Mouse (Mus musculus): ENCODE measurements around the gene Sowahd. TPM values are rescaled to one million over a fixed set of nuclear protein-coding genes. Genes with fewer than 3 reads are reported as not detected.
"Not testable (repeated sequence)": the region's sequence is repeated elsewhere in the genome, so short reads cannot be mapped to it uniquely, and the experiment has no call there.

Sowahd gene
- total and polyA plus RNA-seq, 2 experiments from 2014 or later: 0.09 TPM; not detected in 1

DNA sequence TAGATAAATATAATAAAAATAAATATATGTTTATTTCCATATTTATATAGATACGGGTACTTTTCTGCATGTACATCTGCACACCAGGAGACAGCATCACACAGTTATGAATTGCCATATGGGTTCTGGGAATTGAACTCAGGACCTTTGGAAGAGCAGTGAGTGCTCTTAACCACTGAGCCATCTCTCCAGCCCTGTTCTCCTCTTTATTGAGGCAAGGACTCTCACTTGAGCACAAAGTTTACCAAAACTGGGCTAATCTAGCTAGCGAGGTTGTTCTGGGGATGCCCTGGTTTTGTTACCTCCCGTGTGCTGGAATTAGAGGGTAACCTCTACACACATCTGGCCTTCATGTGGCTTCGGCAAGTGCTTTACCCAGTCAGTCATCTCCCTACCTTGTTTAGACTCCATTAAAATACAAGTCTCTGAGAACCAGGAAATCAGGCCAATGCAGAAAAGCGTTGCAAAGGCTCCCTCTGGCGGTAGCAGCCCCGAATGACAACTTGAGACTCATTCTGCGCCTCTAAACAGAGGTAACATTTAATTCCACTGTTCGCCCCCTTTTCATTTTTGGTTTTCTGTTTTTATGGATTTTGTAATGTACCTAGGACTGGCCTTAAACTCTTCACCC, 25.7 kb downstream of the Sowahd start:
- DNase-seq (ENCODE audit: low spot score) (peak; percentile 68), ATAC-seq (peak; percentile 67)
- no peak overlapping the region for H3K4me3 ChIP-seq (ENCODE audit: low read length)
- TF ChIP-seq CTCF (IDR thresholded peaks at IDR 0.05; ENCODE audit: low read depth): peak; percentile 81
- H3K9me3 ChIP-seq (ENCODE audit: low read length): no peaks in the 10 kb centered on the region
- no peak overlapping the region for H3K9ac ChIP-seq (replicated peaks; ENCODE audit: low read length)
- 40% methylated on average over 9 of the region's 9 CpGs for WGBS
- no peak overlapping the region for H3K4me2 ChIP-seq (ENCODE audit: low read depth, low read length)
- no peaks in the 10 kb centered on the region for H3K4me1 ChIP-seq (ENCODE audit: insufficient read depth, low read length)
- no peaks in the 10 kb centered on the region for H3K36me3 ChIP-seq (ENCODE audit: insufficient read depth, low read length)
- no peaks in the 10 kb centered on the region for H3K27me3 ChIP-seq (ENCODE audit: insufficient read depth, low read length)
- H3K27ac ChIP-seq: no peak overlapping the region

GRCm38 (mm10) chrX:37076651-37077050, 28.0 kb downstream of the Sowahd start:
- no peak for DNase-seq (ENCODE audit: low spot score)
- Histone ChIP-seq H3K27me3 (ENCODE audit: insufficient read depth, low read length) (no peaks in the 10 kb centered on the region), H3K36me3 (ENCODE audit: insufficient read depth, low read length) (no peaks in the 10 kb centered on the region), H3K4me2 (ENCODE audit: low read depth, low read length) (no peak overlapping the region), H3K9ac (replicated peaks; ENCODE audit: low read length) (no peak overlapping the region), H3K27ac (no peak overlapping the region), H3K4me3 (ENCODE audit: low read length) (no peak overlapping the region), H3K4me1 (ENCODE audit: insufficient read depth, low read length) (no peaks in the 10 kb centered on the region), H3K9me3 (ENCODE audit: low read length) (no peaks in the 10 kb centered on the region)
- no peak for ATAC-seq
- TF ChIP-seq CTCF (IDR thresholded peaks at IDR 0.05; ENCODE audit: low read depth): no peak
- 82% methylated on average over 8 of the region's 8 CpGs for WGBS

DNA sequence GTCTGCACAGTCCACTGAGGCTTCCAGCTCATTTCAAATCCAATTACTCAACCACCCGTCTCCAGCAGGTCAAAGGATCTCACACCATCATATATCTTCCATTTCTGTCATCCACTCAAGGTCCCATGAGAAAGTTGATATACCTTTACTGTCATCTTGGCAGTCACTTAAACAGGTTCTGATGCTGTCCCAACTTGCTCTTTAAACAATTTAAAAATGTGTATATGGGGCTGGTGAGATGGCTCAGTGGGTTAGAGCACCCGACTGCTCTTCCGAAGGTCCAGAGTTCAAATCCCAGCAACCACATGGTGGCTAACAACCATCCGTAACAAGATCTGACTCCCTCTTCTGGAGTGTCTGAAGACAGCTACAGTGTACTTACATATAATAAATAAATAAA, 31.7 kb downstream of the Sowahd start:
- not testable (repeated sequence) for ATAC-seq; DNase-seq (ENCODE audit: low spot score); H3K27ac ChIP-seq; H3K9me3 ChIP-seq (ENCODE audit: low read length); H3K4me1 ChIP-seq (ENCODE audit: insufficient read depth, low read length); H3K4me3 ChIP-seq (ENCODE audit: low read length); H3K4me2 ChIP-seq (ENCODE audit: low read depth, low read length); H3K27me3 ChIP-seq (ENCODE audit: insufficient read depth, low read length); H3K36me3 ChIP-seq (ENCODE audit: insufficient read depth, low read length); H3K9ac ChIP-seq (replicated peaks; ENCODE audit: low read length)
- WGBS: 76% methylated on average over 3 of the region's 4 CpGs

DNA sequence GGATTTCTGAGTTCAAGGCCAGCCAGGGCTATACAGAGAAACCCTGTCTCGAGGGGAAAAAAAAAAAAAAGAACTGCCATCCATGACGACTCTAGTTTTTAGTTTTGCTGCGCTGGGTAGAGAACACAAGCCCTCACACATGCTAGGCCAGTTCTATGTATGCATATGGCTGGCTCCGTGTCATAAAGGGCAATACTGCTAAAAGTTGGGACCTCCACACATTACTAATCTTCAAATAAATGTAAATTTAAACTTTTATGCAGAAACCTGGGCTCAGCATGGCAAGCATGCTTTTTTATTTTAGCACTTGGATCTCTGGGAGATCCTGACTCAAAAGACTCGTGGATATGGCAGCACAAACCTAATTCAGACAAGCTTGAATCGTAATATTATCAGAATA, 32.5 kb downstream of the Sowahd start:
- Histone ChIP-seq H3K4me1 (ENCODE audit: insufficient read depth, low read length) (no peaks in the 10 kb centered on the region), H3K9ac (replicated peaks; ENCODE audit: low read length) (no peak overlapping the region), H3K27me3 (ENCODE audit: insufficient read depth, low read length) (no peaks in the 10 kb centered on the region), H3K27ac (no peak overlapping the region), H3K4me3 (ENCODE audit: low read length) (no peak overlapping the region), H3K9me3 (ENCODE audit: low read length) (no peaks in the 10 kb centered on the region), H3K36me3 (ENCODE audit: insufficient read depth, low read length) (no peaks in the 10 kb centered on the region), H3K4me2 (ENCODE audit: low read depth, low read length) (no peak overlapping the region)
- no peak for TF ChIP-seq CTCF (IDR thresholded peaks at IDR 0.05; ENCODE audit: low read depth)
- DNase-seq (ENCODE audit: low spot score) (no peak), ATAC-seq (no peak)
- 54% methylated on average over 6 of the region's 6 CpGs for WGBS

DNA sequence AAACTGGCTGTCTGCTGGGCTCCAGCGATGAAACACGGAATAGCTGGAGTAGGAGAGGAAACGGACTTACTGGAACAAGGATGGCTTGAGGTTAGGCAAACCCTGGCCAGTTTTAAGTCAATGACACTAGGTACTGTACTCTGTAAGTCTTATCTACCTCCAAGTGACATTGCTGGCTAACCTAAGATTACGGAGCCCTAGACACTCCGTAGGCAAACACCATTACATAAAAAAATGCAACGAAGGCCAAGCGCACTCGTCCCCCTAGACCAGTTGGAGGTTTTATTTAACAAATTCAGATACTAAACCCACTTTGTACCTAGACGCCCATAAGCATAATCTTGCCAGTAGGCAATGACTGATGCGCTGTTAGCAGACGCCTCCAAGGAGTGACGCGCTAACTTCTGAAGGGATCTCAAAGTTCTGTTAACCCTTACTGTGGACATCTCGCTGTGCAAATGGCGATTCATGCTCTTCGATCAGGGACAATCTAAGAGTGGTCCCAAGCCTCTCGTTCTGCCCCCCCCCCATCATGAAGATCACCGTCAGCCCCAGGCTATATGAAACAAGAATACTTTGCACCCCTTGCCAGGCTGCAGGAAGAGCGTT, 35.8 kb downstream of the Sowahd start:
- H3K9ac ChIP-seq (replicated peaks; ENCODE audit: low read length): peak overlapping the region; percentile 61
- WGBS: 24% methylated on average over 19 of the region's 19 CpGs
- H3K4me1 ChIP-seq (ENCODE audit: insufficient read depth, low read length): no peaks in the 10 kb centered on the region
- H3K9me3 ChIP-seq (ENCODE audit: low read length): no peaks in the 10 kb centered on the region
- no peaks in the 10 kb centered on the region for H3K27me3 ChIP-seq (ENCODE audit: insufficient read depth, low read length)
- H3K4me3 ChIP-seq (ENCODE audit: low read length): peak overlapping the region; percentile 51
- peak; percentile 53 for DNase-seq (ENCODE audit: low spot score)
- peak overlapping the region; percentile 86 for H3K27ac ChIP-seq
- H3K36me3 ChIP-seq (ENCODE audit: insufficient read depth, low read length): no peaks in the 10 kb centered on the region
- no peak for TF ChIP-seq CTCF (IDR thresholded peaks at IDR 0.05; ENCODE audit: low read depth)
- H3K4me2 ChIP-seq (ENCODE audit: low read depth, low read length): peak overlapping the region; percentile 62
- peak; percentile 55 for ATAC-seq

DNA sequence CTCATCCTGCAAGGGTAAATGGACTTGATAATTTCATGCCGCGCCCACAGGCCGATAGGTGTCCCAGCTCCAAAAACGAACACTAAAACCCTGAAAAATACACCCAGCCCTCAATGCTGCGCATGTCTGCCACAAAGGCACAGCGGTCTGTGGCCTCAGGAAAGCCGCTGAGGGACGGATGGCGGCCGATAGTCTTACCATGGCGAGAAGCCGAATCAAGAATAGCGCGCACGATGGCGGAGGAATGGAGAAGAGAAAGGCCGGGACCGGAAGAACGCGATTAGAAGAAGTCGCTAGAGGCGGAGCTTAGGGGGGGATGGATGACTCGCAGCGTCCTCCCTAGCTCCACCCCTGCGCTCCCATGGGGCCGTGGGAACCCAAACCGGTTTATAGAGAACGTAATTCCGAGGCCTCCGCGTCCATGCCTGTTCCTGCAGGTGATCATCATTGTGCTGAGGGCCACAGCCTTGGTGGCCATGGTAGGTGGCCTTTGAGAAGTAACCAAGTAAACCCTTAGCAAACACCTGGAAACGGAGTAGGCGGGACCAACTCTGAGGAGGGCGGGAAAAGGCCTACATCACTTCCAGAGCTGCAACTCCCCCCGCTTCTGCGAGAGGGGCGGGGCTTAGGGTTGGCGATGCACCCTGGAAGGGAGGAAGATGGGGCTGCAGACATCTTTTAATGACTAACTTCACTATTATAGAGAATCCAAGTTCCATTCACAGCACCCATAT, 36.4 kb downstream of the Sowahd start, which contains the start of gene Rpl39:
TSS of gene Rpl39 (minus strand) at position 476 of the 734 bp plus-strand sequence.
- DNase-seq (ENCODE audit: low spot score) (peak; percentile 94), ATAC-seq (peak; percentile 95)
- peak; percentile 36; the same call in 1 of the 2 replicates for TF ChIP-seq CTCF (IDR thresholded peaks at IDR 0.05; ENCODE audit: low read depth)
- H3K9ac ChIP-seq (replicated peaks; ENCODE audit: low read length): peak within 1 kb of the TSS; percentile 61
- H3K36me3 ChIP-seq (ENCODE audit: insufficient read depth, low read length): no peaks in the 10 kb centered on the region
- H3K9me3 ChIP-seq (ENCODE audit: low read length): no peaks in the 10 kb centered on the region
- peak within 1 kb of the TSS; percentile 62 for H3K4me2 ChIP-seq (ENCODE audit: low read depth, low read length)
- WGBS: 26% methylated on average over 38 of the region's 38 CpGs
- H3K4me1 ChIP-seq (ENCODE audit: insufficient read depth, low read length): no peaks in the 10 kb centered on the region
- H3K4me3 ChIP-seq (ENCODE audit: low read length): peak within 1 kb of the TSS; percentile 51
- no peaks in the 10 kb centered on the region for H3K27me3 ChIP-seq (ENCODE audit: insufficient read depth, low read length)
- peak within 1 kb of the TSS; percentile 86 for H3K27ac ChIP-seq

Data from hindbrain, postnatal 0 days (tissue).